In genomic region chr9:58651993-58652392, GRCm38 (mm10) we compare ENCODE assay signal across 8 mouse cellular contexts.
DNase-seq lines count a peak whose midpoint lies in the region; ATAC-seq and TF ChIP-seq lines count a peak whose summit lies in the region.

No protein-coding gene starts in this region.

- ATAC-seq in hindbrain, embryonic 14.5 days (ENCODE audit: low FRiP score): no peak
- no peak for ATAC-seq in hindbrain, embryonic 13.5 days (ENCODE audit: low FRiP score)
- ATAC-seq in hindbrain, embryonic 12.5 days (ENCODE audit: low FRiP score): no peak

- H3K9me3 ChIP-seq in hindbrain, embryonic 14.5 days (ENCODE audit: control insufficient read depth, low read length): no peaks in the 10 kb centered on the region
- no peaks in the 10 kb centered on the region for H3K9me3 ChIP-seq in hindbrain, embryonic 13.5 days
- H3K9me3 ChIP-seq in hindbrain, embryonic 12.5 days (replicated peaks): no peaks in the 10 kb centered on the region

- no peaks in the 10 kb centered on the region for H3K4me1 ChIP-seq in hindbrain, embryonic 14.5 days (replicated peaks; ENCODE audit: control insufficient read depth, insufficient read depth, low read length)
- no peaks in the 10 kb centered on the region for H3K4me1 ChIP-seq in hindbrain, embryonic 13.5 days (replicated peaks)
- no peaks in the 10 kb centered on the region for H3K4me1 ChIP-seq in thymus, adult 2 months (replicated peaks; ENCODE audit: control insufficient read depth, insufficient read depth, low read length)
- no peaks in the 10 kb centered on the region for H3K4me1 ChIP-seq in hindbrain, embryonic 12.5 days

- TF ChIP-seq CTCF in thymus, adult 2 months (IDR thresholded peaks at IDR 0.05; ENCODE audit: borderline replicate concordance, control insufficient read depth, extremely low read depth, insufficient read depth, low read length, poor library complexity): no peak

- DNase-seq in hindbrain, embryonic 14.5 days (ENCODE audit: low spot score): peak; percentile 92
- peak; percentile 51 for DNase-seq in thymus, adult 2 months
- no peak for DNase-seq in thymus, postnatal 36 days
- DNase-seq in cerebellum, adult 9-11 months: peak; percentile 27
- peak; percentile 61 for DNase-seq in lung, postnatal 10 days
- DNase-seq in right cerebral cortex, postnatal 10 days (ENCODE audit: low spot score in 2 of 2): no peak

- TF ChIP-seq POLR2A in thymus, adult 2 months (IDR thresholded peaks at IDR 0.05; ENCODE audit: control insufficient read depth, extremely low read depth, insufficient read depth, low read length, poor library complexity): no peak

- 54% methylated on average over 4 of the region's 4 CpGs for WGBS in hindbrain, embryonic 14.5 days
- WGBS in hindbrain, embryonic 13.5 days: 62% methylated on average over 4 of the region's 4 CpGs
- 62% methylated on average over 4 of the region's 4 CpGs for WGBS in thymus, adult 2 months
- 67% methylated on average over 4 of the region's 4 CpGs for WGBS in hindbrain, embryonic 12.5 days

- no peak overlapping the region for H3K4me3 ChIP-seq in hindbrain, embryonic 14.5 days (replicated peaks; ENCODE audit: low read length)
- no peak overlapping the region for H3K4me3 ChIP-seq in hindbrain, embryonic 13.5 days
- no peak overlapping the region for H3K4me3 ChIP-seq in thymus, adult 2 months (ENCODE audit: control insufficient read depth, insufficient read depth, low read length)
- H3K4me3 ChIP-seq in hindbrain, embryonic 12.5 days: no peak overlapping the region

- H3K27ac ChIP-seq in hindbrain, embryonic 14.5 days: no peak overlapping the region
- no peak overlapping the region for H3K27ac ChIP-seq in hindbrain, embryonic 13.5 days
- no peak overlapping the region for H3K27ac ChIP-seq in thymus, adult 2 months (ENCODE audit: control insufficient read depth, insufficient read depth, low read length)
- no peak overlapping the region for H3K27ac ChIP-seq in hindbrain, embryonic 12.5 days

- peaks cover 22% of the 10 kb centered on the region for H3K36me3 ChIP-seq in hindbrain, embryonic 14.5 days (replicated peaks; ENCODE audit: control insufficient read depth, insufficient read depth)
- H3K36me3 ChIP-seq in hindbrain, embryonic 13.5 days: peaks cover 4% of the 10 kb centered on the region; the same call in 1 of the 2 replicates
- H3K36me3 ChIP-seq in thymus, adult 2 months (ENCODE audit: control insufficient read depth, insufficient read depth, low read length): peaks cover 15% of the 10 kb centered on the region
- H3K36me3 ChIP-seq in hindbrain, embryonic 12.5 days: 0 out of 2 replicates have a peak, but pooled peaks cover 2% of the 10 kb centered on the region

- no peak overlapping the region for H3K9ac ChIP-seq in hindbrain, embryonic 14.5 days
- H3K9ac ChIP-seq in hindbrain, embryonic 13.5 days: no peak overlapping the region
- no peak overlapping the region for H3K9ac ChIP-seq in hindbrain, embryonic 12.5 days

- H3K27me3 ChIP-seq in hindbrain, embryonic 14.5 days (ENCODE audit: control insufficient read depth, insufficient read depth, low read length): no peaks in the 10 kb centered on the region
- H3K27me3 ChIP-seq in hindbrain, embryonic 13.5 days: no peaks in the 10 kb centered on the region
- no peaks in the 10 kb centered on the region for H3K27me3 ChIP-seq in thymus, adult 2 months (ENCODE audit: control insufficient read depth, insufficient read depth, low read length)
- H3K27me3 ChIP-seq in hindbrain, embryonic 12.5 days: no peaks in the 10 kb centered on the region

- no peak overlapping the region for H3K4me2 ChIP-seq in hindbrain, embryonic 14.5 days (replicated peaks)
- no peak overlapping the region for H3K4me2 ChIP-seq in hindbrain, embryonic 13.5 days
- H3K4me2 ChIP-seq in hindbrain, embryonic 12.5 days (replicated peaks): no peak overlapping the region

Comparison
In these comparisons a context has a peak if more than half of its experiments do, and no peak if none do; other contexts are left out.
1. DNase-seq: peak in hindbrain, embryonic 14.5 days (single experiment), thymus, adult 2 months (single experiment), cerebellum, adult 9-11 months (single experiment) and lung, postnatal 10 days (single experiment); none in thymus, postnatal 36 days (0 of 2) and right cerebral cortex, postnatal 10 days (0 of 2).